Mouse (Mus musculus) kidney, embryonic 15.5 days (tissue): ENCODE measurements around the gene Ptger1. TPM values are rescaled to one million over a fixed set of nuclear protein-coding genes. Genes with fewer than 3 reads are reported as not detected.

Source experiments
- ATAC-seq: fragments of 200-750 bp; cut with Nextera tagmentation; replicated peaks from 2 replicates; pipeline ENCODE4 v1.8.0; 2017; ENCODE audit warnings: moderate TSS enrichment; ENCODE audit not compliant: low FRiP score
- H3K27ac ChIP-seq: fragments of 300-500 bp; sonication (generic); 2 replicates; pipeline ENCODE4 v1.5.1; 2015; ENCODE audit warnings: mild to moderate bottlenecking, inconsistent platforms
- H3K27me3 ChIP-seq: fragments of 300-500 bp; sonication (generic); 2 replicates; pipeline ENCODE4 v1.6.1; 2015; ENCODE audit warnings: inconsistent platforms
- H3K36me3 ChIP-seq: fragments of 300-500 bp; sonication (generic); 2 replicates; pipeline ENCODE4 v1.6.1; 2015; ENCODE audit warnings: inconsistent platforms
- H3K4me1 ChIP-seq: fragments of 300-500 bp; sonication (generic); 2 replicates; pipeline ENCODE4 v1.6.1; 2015; ENCODE audit warnings: inconsistent platforms
- H3K4me2 ChIP-seq: fragments of 300-500 bp; sonication (generic); 2 replicates; pipeline ENCODE4 v1.6.1; 2015; ENCODE audit warnings: moderate library complexity, mild to moderate bottlenecking, inconsistent platforms
- H3K4me3 ChIP-seq: fragments of 300-500 bp; sonication (generic); replicated peaks from 2 replicates; pipeline ENCODE4 v1.5.1; 2015; ENCODE audit warnings: mild to moderate bottlenecking, inconsistent platforms
- H3K9ac ChIP-seq: fragments of 300-500 bp; sonication (generic); 2 replicates; pipeline ENCODE4 v1.6.1; 2015; ENCODE audit warnings: mild to moderate bottlenecking, inconsistent platforms
- H3K9me3 ChIP-seq: fragments of 300-500 bp; sonication (generic); replicated peaks from 2 replicates; pipeline ENCODE4 v1.6.1; 2016; ENCODE audit warnings: inconsistent platforms
- WGBS: fragments of 180-500 bp; shearing (Covaris S2); methylation state at CpG from one replicate; pipeline ENCODE4 v1.1.7; 2015; ENCODE audit warnings: mixed read lengths; 5-methylcytosine and 5-hydroxymethylcytosine counted together
- polyA plus RNA-seq: library from polyadenylated mRNA; unstranded; fragments of >200 nt; fragmentation: Nextera tagmentation; extraction: Ambion mirVana; gene quantifications from 2 replicates; pipeline ENCODE4 v1.2.1, GENCODE M21; 2015

Ptger1 gene
- polyA plus RNA-seq, 1 experiment from 2014 or later: 2.9 TPM

- ATAC-seq: peak; percentile 10
- H3K4me1 ChIP-seq: peaks cover 78% of the 10 kb centered on the region
- H3K36me3 ChIP-seq: peaks cover 40% of the 10 kb centered on the region
- WGBS: 13% methylated on average over 22 of the region's 22 CpGs
- H3K27ac ChIP-seq: peak overlapping the region; percentile 88
- no peaks in the 10 kb centered on the region for H3K9me3 ChIP-seq
- H3K4me2 ChIP-seq: peak overlapping the region; percentile 45
- H3K4me3 ChIP-seq: peak overlapping the region; percentile 29
- H3K27me3 ChIP-seq: no peaks in the 10 kb centered on the region
- peak overlapping the region; percentile 3; the same call in 1 of the 2 replicates for H3K9ac ChIP-seq
These were observed 5.3 kb upstream of the Ptger1 start for GRCm38 (mm10) chr8:83660995-83661680.

DNA sequence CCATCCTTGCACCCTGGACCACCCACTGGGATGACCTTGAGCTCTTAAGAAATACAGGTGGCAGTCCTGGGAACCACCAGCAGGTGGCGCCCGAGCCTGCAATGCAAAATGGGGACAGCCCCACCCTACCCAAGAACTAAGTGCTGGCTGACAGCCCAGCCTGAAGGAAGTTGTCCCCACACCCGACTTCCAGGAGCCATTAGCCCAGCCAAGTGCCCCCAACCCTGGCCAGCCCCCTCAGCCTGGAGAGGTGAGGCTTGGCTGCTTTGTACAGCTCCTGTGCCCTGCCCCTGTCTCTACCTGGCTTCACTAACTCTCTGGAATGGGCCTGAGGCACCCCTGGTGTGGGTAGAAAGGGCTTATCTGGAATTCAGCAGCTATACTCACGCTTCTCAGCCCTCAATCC, 4.1 kb upstream of the Ptger1 start:
- peak overlapping the region; percentile 88 for H3K27ac ChIP-seq
- no peaks in the 10 kb centered on the region for H3K27me3 ChIP-seq
- peak overlapping the region; percentile 30 for H3K4me2 ChIP-seq
- H3K4me3 ChIP-seq: no peak overlapping the region
- H3K36me3 ChIP-seq: peaks cover 32% of the 10 kb centered on the region
- peaks cover 78% of the 10 kb centered on the region for H3K4me1 ChIP-seq
- WGBS: 7% methylated on average over 4 of the region's 4 CpGs
- ATAC-seq: peak; percentile 68
- no peaks in the 10 kb centered on the region for H3K9me3 ChIP-seq
- H3K9ac ChIP-seq: no peak overlapping the region

GRCm38 (mm10) chr8:83664096-83664495, 2.4 kb upstream of the Ptger1 start:
- ATAC-seq: no peak
- no peaks in the 10 kb centered on the region for H3K9me3 ChIP-seq

DNA sequence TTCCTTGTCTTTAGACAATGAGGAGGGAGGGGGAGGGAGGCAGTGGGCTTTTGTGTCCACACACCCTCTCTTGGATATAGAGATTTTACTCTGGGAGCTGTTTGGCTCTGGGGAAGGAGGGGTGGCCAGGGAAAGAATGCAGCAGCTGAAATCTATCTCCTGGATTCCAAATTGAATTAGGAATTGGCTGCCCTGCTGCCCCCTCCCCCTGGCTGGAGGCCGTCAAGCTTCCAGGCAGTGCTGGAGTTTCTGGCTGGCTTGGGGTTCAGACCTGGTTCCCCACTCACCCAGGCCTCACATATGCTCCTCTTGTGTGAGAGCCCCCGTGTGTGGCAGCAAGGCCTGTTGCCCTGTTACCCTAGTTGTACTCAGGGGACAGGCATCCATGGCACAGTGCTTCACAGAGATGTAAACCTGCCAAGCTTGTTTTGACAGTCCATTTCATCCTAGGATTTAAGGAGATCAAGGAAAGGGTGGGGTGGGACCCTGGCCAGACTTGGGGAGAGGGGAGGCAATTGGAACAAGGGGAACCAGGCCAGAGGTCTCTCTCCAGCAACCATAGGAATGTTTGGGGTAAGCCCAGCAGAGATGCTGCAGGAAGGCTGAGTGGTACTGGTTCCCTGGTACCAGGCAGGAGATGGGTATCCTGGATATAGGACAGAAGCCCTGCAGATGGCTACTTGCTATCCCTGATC, 1.4 kb upstream of the Ptger1 start:
- Histone ChIP-seq H3K4me2 (no peak overlapping the region), H3K4me3 (no peak overlapping the region), H3K36me3 (peaks cover 29% of the 10 kb centered on the region), H3K27ac (peak overlapping the region; percentile 88), H3K9me3 (no peaks in the 10 kb centered on the region), H3K4me1 (peaks cover 94% of the 10 kb centered on the region), H3K27me3 (0 out of 2 replicates have a peak, but pooled peaks cover 4% of the 10 kb centered on the region), H3K9ac (no peak overlapping the region; the same call in 1 of the 2 replicates)
- ATAC-seq: no peak
- whole genome bisulfite sequencing: 20% methylated on average over 2 of the region's 2 CpGs

More at GRCm38 (mm10) chr8:83664096-83664495, 2.4 kb upstream of the Ptger1 start:
- peaks cover 95% of the 10 kb centered on the region for H3K4me1 ChIP-seq
- H3K4me3 ChIP-seq: no peak overlapping the region
- H3K4me2 ChIP-seq: no peak overlapping the region
- peaks cover 22% of the 10 kb centered on the region for H3K36me3 ChIP-seq
- H3K27ac ChIP-seq: peak overlapping the region; percentile 88
- WGBS: 86% methylated on average over 13 of the region's 13 CpGs
- no peak overlapping the region for H3K9ac ChIP-seq
- 0 out of 2 replicates have a peak, but pooled peaks cover 4% of the 10 kb centered on the region for H3K27me3 ChIP-seq

DNA sequence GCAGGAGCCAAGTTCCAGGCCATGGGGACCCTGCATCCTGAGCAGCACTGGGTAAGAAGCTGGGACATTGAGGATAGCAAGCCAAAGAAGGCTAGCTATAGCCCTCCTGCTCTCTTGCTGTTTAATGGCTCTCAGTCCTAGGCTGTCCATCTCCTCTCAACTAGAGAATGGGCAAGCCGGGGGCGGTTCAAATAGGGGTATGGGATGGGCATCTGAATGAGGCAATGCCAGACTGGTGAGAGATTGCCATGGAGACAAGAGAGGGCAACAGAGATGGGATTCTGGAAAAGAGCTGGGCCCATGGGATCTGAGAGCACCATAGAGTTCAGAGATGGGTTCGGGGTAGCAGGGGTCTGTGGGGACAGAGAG, 372 bp downstream of the Ptger1 start:
- peak overlapping the region; percentile 44 for H3K4me2 ChIP-seq
- H3K4me1 ChIP-seq: peaks cover 77% of the 10 kb centered on the region
- H3K9ac ChIP-seq: 0 out of 2 replicates have a peak overlapping the region, but pooled peaks have one; percentile 11
- peaks cover 46% of the 10 kb centered on the region for H3K36me3 ChIP-seq
- H3K27me3 ChIP-seq: 0 out of 2 replicates have a peak, but pooled peaks cover 4% of the 10 kb centered on the region
- H3K9me3 ChIP-seq: no peaks in the 10 kb centered on the region
- peak overlapping the region; percentile 88 for H3K27ac ChIP-seq
- no peak for ATAC-seq
- peak overlapping the region; percentile 12; the same call in 1 of the 2 replicates for H3K4me3 ChIP-seq
- 89% methylated on average over 3 of the region's 3 CpGs for WGBS

- peak overlapping the region; percentile 76 for H3K4me2 ChIP-seq
- ATAC-seq: no peak
- peaks cover 70% of the 10 kb centered on the region for H3K4me1 ChIP-seq
- no peak overlapping the region for H3K9ac ChIP-seq
- no peak overlapping the region for H3K27ac ChIP-seq
- WGBS: 83% methylated on average over 10 of the region's 10 CpGs
- 0 out of 2 replicates have a peak overlapping the region, but pooled peaks have one; percentile 44 for H3K4me3 ChIP-seq
- H3K36me3 ChIP-seq: peaks cover 53% of the 10 kb centered on the region
- no peaks in the 10 kb centered on the region for H3K9me3 ChIP-seq
- H3K27me3 ChIP-seq: 0 out of 2 replicates have a peak, but pooled peaks cover 4% of the 10 kb centered on the region
These were observed 1.0 kb downstream of the Ptger1 start for GRCm38 (mm10) chr8:83667526-83667925.

DNA sequence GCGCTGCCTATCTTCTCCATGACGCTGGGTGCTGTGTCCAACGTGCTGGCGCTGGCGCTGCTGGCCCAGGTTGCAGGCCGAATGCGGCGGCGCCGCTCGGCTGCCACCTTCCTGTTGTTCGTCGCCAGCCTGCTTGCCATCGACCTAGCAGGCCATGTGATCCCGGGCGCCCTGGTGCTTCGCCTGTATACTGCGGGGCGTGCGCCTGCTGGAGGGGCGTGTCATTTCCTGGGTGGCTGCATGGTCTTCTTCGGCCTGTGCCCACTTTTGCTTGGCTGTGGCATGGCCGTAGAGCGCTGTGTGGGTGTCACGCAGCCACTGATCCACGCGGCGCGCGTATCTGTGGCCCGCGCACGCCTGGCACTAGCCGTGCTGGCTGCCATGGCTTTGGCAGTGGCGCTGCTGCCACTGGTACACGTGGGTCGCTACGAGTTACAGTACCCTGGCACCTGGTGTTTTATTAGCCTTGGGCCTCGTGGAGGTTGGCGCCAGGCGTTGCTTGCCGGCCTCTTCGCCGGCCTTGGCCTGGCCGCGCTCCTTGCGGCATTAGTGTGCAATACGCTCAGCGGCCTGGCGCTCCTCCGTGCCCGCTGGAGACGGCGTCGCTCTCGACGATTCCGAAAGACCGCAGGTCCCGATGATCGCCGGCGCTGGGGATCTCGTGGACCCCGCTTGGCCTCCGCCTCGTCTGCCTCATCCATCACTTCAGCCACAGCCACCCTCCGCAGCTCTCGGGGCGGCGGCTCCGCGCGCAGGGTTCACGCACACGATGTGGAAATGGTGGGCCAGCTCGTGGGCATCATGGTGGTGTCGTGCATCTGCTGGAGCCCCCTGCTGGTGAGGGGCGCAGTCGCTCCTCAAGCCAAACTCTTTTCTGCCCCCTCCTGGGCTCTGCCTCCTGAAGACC, 1.8 kb downstream of the Ptger1 start:
- H3K27ac ChIP-seq: no peak overlapping the region
- H3K27me3 ChIP-seq: 0 out of 2 replicates have a peak, but pooled peaks cover 4% of the 10 kb centered on the region
- H3K36me3 ChIP-seq: peaks cover 58% of the 10 kb centered on the region
- peak overlapping the region; percentile 53; the same call in 1 of the 2 replicates for H3K9ac ChIP-seq
- H3K4me1 ChIP-seq: peaks cover 63% of the 10 kb centered on the region
- peak overlapping the region; percentile 76 for H3K4me2 ChIP-seq
- peak; percentile 27 for ATAC-seq
- peak overlapping the region; percentile 44 for H3K4me3 ChIP-seq
- WGBS: 21% methylated on average over 80 of the region's 80 CpGs
- no peaks in the 10 kb centered on the region for H3K9me3 ChIP-seq

DNA sequence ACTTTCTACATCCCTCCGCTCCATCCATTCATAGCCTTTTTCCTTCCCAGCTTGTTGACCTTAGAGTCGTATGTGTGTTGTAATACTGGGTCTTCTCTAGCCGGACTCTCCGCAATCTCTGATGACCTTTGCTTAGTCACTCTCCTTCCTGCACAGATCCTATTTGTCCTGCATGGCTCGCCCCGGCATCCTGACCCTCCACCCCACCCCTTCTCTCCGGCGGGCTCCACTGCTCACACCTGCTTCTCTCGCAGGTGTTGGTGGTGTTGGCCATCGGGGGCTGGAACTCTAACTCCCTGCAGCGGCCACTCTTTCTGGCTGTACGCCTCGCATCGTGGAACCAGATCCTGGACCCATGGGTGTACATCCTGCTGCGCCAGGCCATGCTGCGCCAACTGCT, 2.5 kb downstream of the Ptger1 start:
- no peak for ATAC-seq
- WGBS: 72% methylated on average over 16 of the region's 16 CpGs
- H3K27ac ChIP-seq: no peak overlapping the region
- peak overlapping the region; percentile 76; the same call in 1 of the 2 replicates for H3K4me2 ChIP-seq
- H3K9me3 ChIP-seq: no peaks in the 10 kb centered on the region
- H3K9ac ChIP-seq: no peak overlapping the region
- H3K27me3 ChIP-seq: 0 out of 2 replicates have a peak, but pooled peaks cover 4% of the 10 kb centered on the region
- H3K4me3 ChIP-seq: no peak overlapping the region
- H3K36me3 ChIP-seq: peaks cover 58% of the 10 kb centered on the region
- H3K4me1 ChIP-seq: peaks cover 55% of the 10 kb centered on the region

DNA sequence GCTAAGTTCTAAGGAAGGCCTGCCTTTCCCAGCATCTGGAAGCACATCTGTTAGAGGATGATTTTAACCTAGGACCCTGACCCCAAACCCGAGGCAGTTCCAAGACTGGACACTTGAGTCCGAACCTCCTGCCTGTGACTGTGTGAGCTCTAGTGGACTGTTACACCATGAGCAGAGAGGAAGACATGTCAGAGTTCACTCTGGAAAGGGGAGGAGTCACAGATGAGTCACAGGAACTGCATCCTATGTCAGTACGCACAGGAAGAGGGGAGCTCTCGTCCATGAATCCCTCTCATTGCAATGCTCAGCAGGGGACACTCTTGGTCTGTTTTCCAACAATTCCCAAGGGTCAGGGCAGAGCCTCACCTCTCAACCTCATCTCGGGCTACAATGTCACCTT, 6.5 kb downstream of the Ptger1 start:
- H3K36me3 ChIP-seq: peaks cover 84% of the 10 kb centered on the region
- H3K4me1 ChIP-seq: peaks cover 16% of the 10 kb centered on the region
- H3K4me3 ChIP-seq: no peak overlapping the region
- 58% methylated on average over 5 of the region's 5 CpGs for WGBS
- H3K27me3 ChIP-seq: 0 out of 2 replicates have a peak, but pooled peaks cover 3% of the 10 kb centered on the region
- 0 out of 2 replicates have a peak overlapping the region, but pooled peaks have one; percentile 23 for H3K27ac ChIP-seq
- ATAC-seq: no peak
- H3K4me2 ChIP-seq: no peak overlapping the region
- H3K9ac ChIP-seq: no peak overlapping the region
- H3K9me3 ChIP-seq: no peaks in the 10 kb centered on the region

DNA sequence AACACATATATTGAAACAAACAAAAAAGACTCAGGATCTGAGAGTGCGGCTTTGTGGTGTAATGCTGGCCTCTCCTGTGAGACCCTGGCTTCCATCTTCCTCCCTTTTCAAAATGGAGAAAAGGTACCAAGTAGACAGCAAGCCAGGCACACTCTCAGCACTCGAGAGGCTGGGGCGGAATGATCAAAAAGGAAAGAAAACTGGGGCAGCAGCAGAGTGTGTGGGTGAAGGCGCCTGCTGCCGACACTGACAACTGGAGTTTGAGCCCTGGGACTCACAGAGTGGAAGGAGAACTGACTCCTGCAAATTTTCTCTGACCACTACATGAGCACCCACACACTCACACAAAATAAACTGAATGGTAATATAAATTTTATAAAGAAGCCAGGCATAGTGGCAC, 8.0 kb downstream of the Ptger1 start:
- H3K4me3 ChIP-seq: no peak overlapping the region
- H3K9ac ChIP-seq: no peak overlapping the region
- H3K36me3 ChIP-seq: peaks cover 95% of the 10 kb centered on the region
- no peak for ATAC-seq
- peaks cover under 1% of the 10 kb centered on the region; the same call in 1 of the 2 replicates for H3K4me1 ChIP-seq
- no peaks in the 10 kb centered on the region for H3K27me3 ChIP-seq
- 92% methylated on average over 5 of the region's 5 CpGs for WGBS
- no peak overlapping the region for H3K4me2 ChIP-seq
- no peak overlapping the region for H3K27ac ChIP-seq
- H3K9me3 ChIP-seq: no peaks in the 10 kb centered on the region

- Histone ChIP-seq H3K36me3 (peaks cover 87% of the 10 kb centered on the region), H3K9ac (no peak overlapping the region), H3K4me1 (peaks cover 9% of the 10 kb centered on the region), H3K9me3 (no peaks in the 10 kb centered on the region), H3K4me3 (no peak overlapping the region), H3K27ac (no peak overlapping the region), H3K27me3 (no peaks in the 10 kb centered on the region), H3K4me2 (no peak overlapping the region)
- no peak for ATAC-seq
- WGBS: 93% methylated on average over 12 of the region's 12 CpGs
These were observed 13.4 kb downstream of the Ptger1 start for GRCm38 (mm10) chr8:83679866-83680265.
